Mouse (Mus musculus): Measurements from ENCODE around the gene Odf4. TPM values are rescaled to one million over a fixed set of nuclear protein-coding genes. Genes with fewer than 3 reads are reported as not detected.

The Odf4 gene
- polyA plus RNA-seq, 1 experiment from 2014 or later = not detected

DNA sequence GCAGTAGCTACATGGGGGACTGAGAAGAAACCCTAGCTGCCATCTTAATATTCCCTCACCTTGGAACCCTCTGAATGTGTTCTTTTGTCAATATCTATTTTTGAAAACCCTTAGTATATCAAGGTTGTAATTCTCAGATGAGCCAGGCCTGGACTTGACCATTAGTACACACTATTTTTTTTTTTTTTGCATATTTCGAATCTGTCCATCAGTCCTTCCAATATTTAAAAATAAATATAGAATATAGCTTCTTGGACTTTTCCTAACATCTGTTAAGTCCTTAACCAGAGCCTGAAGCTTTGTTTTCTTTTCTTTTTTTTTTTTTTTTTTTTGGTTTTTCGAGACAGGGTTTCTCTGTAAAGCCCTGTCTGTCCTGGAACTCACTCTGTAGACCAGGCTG lies 43.0 kb downstream of the Odf4 start:
- whole genome bisulfite sequencing = 70% methylated on average over 2 of the region's 2 CpGs
- no peak for ATAC-seq (replicated peaks; ENCODE audit: extremely low read depth, insufficient read depth, low FRiP score)
- no peaks in the 10 kb centered on the region for H3K27me3 ChIP-seq (ENCODE audit: control insufficient read depth, insufficient read depth, low read length)
- H3K9ac ChIP-seq (ENCODE audit: low read length) = no peak overlapping the region
- H3K4me1 ChIP-seq (ENCODE audit: control insufficient read depth, insufficient read depth, low read length) = no peaks in the 10 kb centered on the region
- no peaks in the 10 kb centered on the region for H3K36me3 ChIP-seq (ENCODE audit: control insufficient read depth, insufficient read depth)
- H3K9me3 ChIP-seq (replicated peaks; ENCODE audit: control insufficient read depth, low read length) = no peaks in the 10 kb centered on the region
- H3K27ac ChIP-seq (ENCODE audit: low read length) = no peak overlapping the region
- no peak overlapping the region for H3K4me2 ChIP-seq (ENCODE audit: low read depth, low read length)
- no peak overlapping the region for H3K4me3 ChIP-seq (ENCODE audit: low read length)

DNA sequence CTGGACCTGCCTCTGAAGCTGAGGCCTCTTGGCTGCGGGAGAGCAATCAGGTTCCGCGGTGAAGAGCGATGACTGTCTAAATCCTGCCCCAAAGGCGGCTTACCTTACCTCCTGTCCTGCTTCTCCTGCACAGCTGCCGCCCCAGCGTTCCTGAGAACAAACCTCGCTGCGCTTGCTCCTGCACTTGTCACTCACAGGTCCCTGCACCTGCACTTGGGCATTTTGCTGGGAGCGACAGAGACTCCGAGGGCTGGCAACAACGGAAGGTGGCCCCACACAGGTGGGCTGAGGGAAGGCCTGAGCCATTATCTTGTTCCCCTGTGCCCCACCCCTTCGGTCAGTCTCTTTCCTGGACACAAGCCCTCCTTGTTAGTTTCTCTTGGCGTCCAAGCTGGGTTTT lies 44.8 kb downstream of the Odf4 start:
- no peaks in the 10 kb centered on the region for H3K36me3 ChIP-seq (ENCODE audit: control insufficient read depth, insufficient read depth)
- no peaks in the 10 kb centered on the region for H3K27me3 ChIP-seq (ENCODE audit: control insufficient read depth, insufficient read depth, low read length)
- 19% methylated on average over 14 of the region's 14 CpGs for WGBS
- no peak overlapping the region for H3K4me2 ChIP-seq (ENCODE audit: low read depth, low read length)
- H3K9ac ChIP-seq (ENCODE audit: low read length) = no peak overlapping the region
- no peaks in the 10 kb centered on the region for H3K4me1 ChIP-seq (ENCODE audit: control insufficient read depth, insufficient read depth, low read length)
- ATAC-seq (replicated peaks; ENCODE audit: extremely low read depth, insufficient read depth, low FRiP score) = no peak
- no peaks in the 10 kb centered on the region for H3K9me3 ChIP-seq (replicated peaks; ENCODE audit: control insufficient read depth, low read length)
- no peak overlapping the region for H3K27ac ChIP-seq (ENCODE audit: low read length)
- H3K4me3 ChIP-seq (ENCODE audit: low read length) = no peak overlapping the region

DNA sequence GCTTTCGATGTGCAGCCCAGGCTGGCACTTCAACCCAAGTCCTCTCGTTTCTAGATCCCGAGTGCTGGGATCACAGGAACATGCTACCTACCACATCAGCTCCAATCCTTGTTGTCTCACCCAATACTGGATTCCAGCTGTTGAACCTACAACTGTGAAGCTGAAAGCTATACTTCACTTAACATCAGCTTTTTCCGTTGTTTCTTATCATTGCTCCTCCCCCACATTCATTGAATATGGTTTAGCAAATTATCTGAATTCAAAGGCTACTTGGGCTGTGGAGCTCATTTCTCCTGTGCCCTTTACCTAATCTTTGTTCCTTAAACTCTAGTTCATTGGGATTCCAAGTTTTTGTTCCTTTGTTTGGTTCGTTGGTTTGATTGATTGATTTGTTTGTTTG lies 48.1 kb downstream of the Odf4 start:
- H3K36me3 ChIP-seq (ENCODE audit: control insufficient read depth, insufficient read depth) = no peaks in the 10 kb centered on the region
- H3K4me3 ChIP-seq (ENCODE audit: low read length) = no peak overlapping the region
- H3K4me2 ChIP-seq (ENCODE audit: low read depth, low read length) = no peak overlapping the region
- no peaks in the 10 kb centered on the region for H3K4me1 ChIP-seq (ENCODE audit: control insufficient read depth, insufficient read depth, low read length)
- H3K27ac ChIP-seq (ENCODE audit: low read length) = no peak overlapping the region
- no peak overlapping the region for H3K9ac ChIP-seq (ENCODE audit: low read length)
- H3K27me3 ChIP-seq (ENCODE audit: control insufficient read depth, insufficient read depth, low read length) = no peaks in the 10 kb centered on the region
- WGBS = 82% methylated on average over 5 of the region's 5 CpGs
- H3K9me3 ChIP-seq (replicated peaks; ENCODE audit: control insufficient read depth, low read length) = no peaks in the 10 kb centered on the region
- no peak for ATAC-seq (replicated peaks; ENCODE audit: extremely low read depth, insufficient read depth, low FRiP score)

DNA sequence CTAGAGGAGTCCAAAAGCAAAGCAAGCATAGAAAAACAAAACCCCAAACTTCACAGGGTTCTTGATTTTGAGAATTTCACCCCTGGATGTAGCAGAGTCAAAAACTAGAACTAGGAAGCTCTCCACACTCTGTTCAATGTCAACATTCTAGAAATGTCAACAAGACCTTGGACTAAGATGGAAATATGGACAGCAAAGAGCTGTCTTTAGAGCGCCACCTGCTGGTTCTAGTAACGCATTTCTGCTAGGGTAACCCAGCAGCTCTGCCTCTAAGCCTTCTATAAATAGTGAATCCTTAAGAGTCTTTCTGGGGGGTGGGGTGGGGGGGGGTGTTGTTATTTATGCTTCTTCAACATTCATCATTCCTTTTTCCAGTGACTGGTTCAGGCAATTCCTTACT lies 52.0 kb downstream of the Odf4 start:
- peak; percentile 49; the same call in 1 of the 2 replicates for ATAC-seq (replicated peaks; ENCODE audit: extremely low read depth, insufficient read depth, low FRiP score)
- H3K9ac ChIP-seq (ENCODE audit: low read length) = no peak overlapping the region
- H3K4me3 ChIP-seq (ENCODE audit: low read length) = no peak overlapping the region
- H3K27me3 ChIP-seq (ENCODE audit: control insufficient read depth, insufficient read depth, low read length) = no peaks in the 10 kb centered on the region
- H3K9me3 ChIP-seq (replicated peaks; ENCODE audit: control insufficient read depth, low read length) = no peaks in the 10 kb centered on the region
- H3K4me1 ChIP-seq (ENCODE audit: control insufficient read depth, insufficient read depth, low read length) = 0 out of 2 replicates have a peak, but pooled peaks cover 3% of the 10 kb centered on the region
- WGBS = 0% methylated on average over 2 of the region's 2 CpGs
- no peak overlapping the region for H3K4me2 ChIP-seq (ENCODE audit: low read depth, low read length)
- no peak overlapping the region for H3K27ac ChIP-seq (ENCODE audit: low read length)
- H3K36me3 ChIP-seq (ENCODE audit: control insufficient read depth, insufficient read depth) = no peaks in the 10 kb centered on the region

Other genes starting within 250 kb of the Odf4 start
- gene Myh10, start 235.5 kb downstream of the Odf4 start, polyA plus RNA-seq (2015; fragmentation: Nextera tagmentation; extraction: Ambion mirVana) = 81.1 and 104 TPM in 2 replicates
- 75.4 and 79.4 TPM in 2 replicates for gene Ndel1, start 55.2 kb downstream of the Odf4 start, polyA plus RNA-seq (2015; fragmentation: Nextera tagmentation; extraction: Ambion mirVana)
- 0.09 and 0.13 TPM in 2 replicates for gene Rnf222, start 38.5 kb downstream of the Odf4 start, polyA plus RNA-seq (2015; fragmentation: Nextera tagmentation; extraction: Ambion mirVana)
- gene Rpl26, start 25.5 kb downstream of the Odf4 start, polyA plus RNA-seq (2015; fragmentation: Nextera tagmentation; extraction: Ambion mirVana) = 505 and 551 TPM in 2 replicates
- gene Arhgef15, start 30.4 kb upstream of the Odf4 start, polyA plus RNA-seq (2015; fragmentation: Nextera tagmentation; extraction: Ambion mirVana) = 13.1 and 15.4 TPM in 2 replicates
- gene Slc25a35, start 41.0 kb upstream of the Odf4 start, polyA plus RNA-seq (2015; fragmentation: Nextera tagmentation; extraction: Ambion mirVana) = 1.7 and 2.2 TPM in 2 replicates
- 79.2 and 84.3 TPM in 2 replicates for gene Rangrf, start 48.1 kb upstream of the Odf4 start, polyA plus RNA-seq (2015; fragmentation: Nextera tagmentation; extraction: Ambion mirVana)
- 16.7 and 19.2 TPM in 2 replicates for gene Pfas, start 81.4 kb upstream of the Odf4 start, polyA plus RNA-seq (2015; fragmentation: Nextera tagmentation; extraction: Ambion mirVana)
- gene Ctc1, start 88.8 kb upstream of the Odf4 start, polyA plus RNA-seq (2015; fragmentation: Nextera tagmentation; extraction: Ambion mirVana) = 44.4 and 49.5 TPM in 2 replicates
- 85.7 and 95.3 TPM in 2 replicates for gene Aurkb, start 118.6 kb upstream of the Odf4 start, polyA plus RNA-seq (2015; fragmentation: Nextera tagmentation; extraction: Ambion mirVana)
- 11.2 and 12.0 TPM in 2 replicates for gene Borcs6, start 132.6 kb upstream of the Odf4 start, polyA plus RNA-seq (2015; fragmentation: Nextera tagmentation; extraction: Ambion mirVana)
- gene Tmem107, start 143.7 kb upstream of the Odf4 start, polyA plus RNA-seq (2015; fragmentation: Nextera tagmentation; extraction: Ambion mirVana) = 43.3 and 46.5 TPM in 2 replicates
- 84.1 and 91.1 TPM in 2 replicates for gene Vamp2, start 161.4 kb upstream of the Odf4 start, polyA plus RNA-seq (2015; fragmentation: Nextera tagmentation; extraction: Ambion mirVana)
- gene Per1, start 168.1 kb upstream of the Odf4 start, polyA plus RNA-seq (2015; fragmentation: Nextera tagmentation; extraction: Ambion mirVana) = 19.6 and 21.9 TPM in 2 replicates
- gene Hes7, start 193.3 kb upstream of the Odf4 start, polyA plus RNA-seq (2015; fragmentation: Nextera tagmentation; extraction: Ambion mirVana) = 0.50 TPM in 2 replicates
- 0.41 and 0.72 TPM in 2 replicates for gene 9130213A22Rik, start 195.5 kb upstream of the Odf4 start, polyA plus RNA-seq (2015; fragmentation: Nextera tagmentation; extraction: Ambion mirVana)
- gene Aloxe3, start 198.8 kb upstream of the Odf4 start, polyA plus RNA-seq (2015; fragmentation: Nextera tagmentation; extraction: Ambion mirVana) = 0.08 and 0.26 TPM in 2 replicates
- not detected in 2 replicates for gene Alox12b, start 229.9 kb upstream of the Odf4 start, polyA plus RNA-seq (2015; fragmentation: Nextera tagmentation; extraction: Ambion mirVana)